Mouse (Mus musculus): Measurements from ENCODE around the gene 4930512M02Rik. TPM values are rescaled to one million over a fixed set of nuclear protein-coding genes. Genes with fewer than 3 reads are reported as not detected.
"Not testable (repeated sequence)": the region's sequence is repeated elsewhere in the genome, so short reads cannot be mapped to it uniquely, and the experiment has no call there.

The 4930512M02Rik gene
- polyA plus RNA-seq (2014; fragmentation: Nextera tagmentation; extraction: Ambion mirVana), result not detected in 2 replicates

DNA sequence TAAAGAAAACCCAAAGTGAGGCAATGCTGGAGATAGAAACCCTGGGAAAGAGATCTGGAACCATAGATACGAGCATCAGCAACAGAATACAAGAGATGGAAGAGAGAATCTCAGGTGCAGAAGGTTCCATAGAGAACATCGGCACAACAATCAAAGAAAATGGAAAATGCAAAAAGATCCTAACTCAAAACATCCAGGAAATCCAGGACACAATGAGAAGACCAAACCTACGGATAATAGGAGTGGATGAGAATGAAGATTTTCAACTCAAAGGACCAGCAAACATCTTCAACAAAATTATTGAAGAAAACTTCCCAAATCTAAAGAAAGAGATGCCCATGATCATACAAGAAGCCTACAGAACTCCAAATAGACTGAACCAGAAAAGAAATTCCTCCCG, at the start of gene 4930512M02Rik:
Gene 4930512M02Rik, minus strand, starts transcription at position 101 of the 400 bp plus-strand sequence.
- not testable (repeated sequence) for H3K4me2 ChIP-seq (replicated peaks); H3K36me3 ChIP-seq (replicated peaks; ENCODE audit: control insufficient read depth, insufficient read depth); H3K4me1 ChIP-seq (replicated peaks; ENCODE audit: control insufficient read depth, insufficient read depth, low read length); H3K9me3 ChIP-seq (ENCODE audit: control insufficient read depth, low read length); H3K27ac ChIP-seq; H3K4me3 ChIP-seq (replicated peaks; ENCODE audit: low read length); H3K27me3 ChIP-seq (ENCODE audit: control insufficient read depth, insufficient read depth, low read length); ATAC-seq (ENCODE audit: low FRiP score); H3K9ac ChIP-seq; DNase-seq (ENCODE audit: low spot score)
- WGBS, result 95% methylated on average over 1 of the region's 4 CpGs

DNA sequence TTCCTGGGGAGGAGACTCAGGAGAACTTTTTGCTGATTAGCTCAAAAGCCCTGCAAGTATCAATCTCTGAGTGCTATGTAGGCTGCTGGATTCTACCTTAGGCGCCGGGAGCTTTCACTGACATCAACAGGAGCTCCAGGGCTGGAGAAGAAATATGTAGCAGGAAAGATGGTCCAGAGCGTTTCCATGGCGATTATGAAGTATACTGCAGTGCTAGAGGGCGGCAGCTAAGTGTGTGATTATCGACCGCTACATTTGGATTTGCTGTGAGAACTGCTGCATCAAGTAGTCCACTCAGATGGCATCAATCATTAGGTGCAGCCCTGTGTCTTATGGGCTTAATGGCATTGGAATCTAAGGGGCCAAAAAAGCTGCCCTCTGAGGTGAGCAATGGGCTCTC, 49.5 kb upstream of the 4930512M02Rik start:
- ATAC-seq (ENCODE audit: low FRiP score) (no peak), DNase-seq (ENCODE audit: low spot score) (no peak)
- H3K27me3 ChIP-seq (ENCODE audit: control insufficient read depth, insufficient read depth, low read length), result no peaks in the 10 kb centered on the region
- no peak overlapping the region for H3K4me3 ChIP-seq (replicated peaks; ENCODE audit: low read length)
- no peak overlapping the region for H3K9ac ChIP-seq
- H3K4me1 ChIP-seq (replicated peaks; ENCODE audit: control insufficient read depth, insufficient read depth, low read length), result no peaks in the 10 kb centered on the region
- H3K4me2 ChIP-seq (replicated peaks), result no peak overlapping the region
- 81% methylated on average over 7 of the region's 7 CpGs for WGBS
- H3K9me3 ChIP-seq (ENCODE audit: control insufficient read depth, low read length), result no peaks in the 10 kb centered on the region
- no peak overlapping the region for H3K27ac ChIP-seq
- H3K36me3 ChIP-seq (replicated peaks; ENCODE audit: control insufficient read depth, insufficient read depth), result no peaks in the 10 kb centered on the region

DNA sequence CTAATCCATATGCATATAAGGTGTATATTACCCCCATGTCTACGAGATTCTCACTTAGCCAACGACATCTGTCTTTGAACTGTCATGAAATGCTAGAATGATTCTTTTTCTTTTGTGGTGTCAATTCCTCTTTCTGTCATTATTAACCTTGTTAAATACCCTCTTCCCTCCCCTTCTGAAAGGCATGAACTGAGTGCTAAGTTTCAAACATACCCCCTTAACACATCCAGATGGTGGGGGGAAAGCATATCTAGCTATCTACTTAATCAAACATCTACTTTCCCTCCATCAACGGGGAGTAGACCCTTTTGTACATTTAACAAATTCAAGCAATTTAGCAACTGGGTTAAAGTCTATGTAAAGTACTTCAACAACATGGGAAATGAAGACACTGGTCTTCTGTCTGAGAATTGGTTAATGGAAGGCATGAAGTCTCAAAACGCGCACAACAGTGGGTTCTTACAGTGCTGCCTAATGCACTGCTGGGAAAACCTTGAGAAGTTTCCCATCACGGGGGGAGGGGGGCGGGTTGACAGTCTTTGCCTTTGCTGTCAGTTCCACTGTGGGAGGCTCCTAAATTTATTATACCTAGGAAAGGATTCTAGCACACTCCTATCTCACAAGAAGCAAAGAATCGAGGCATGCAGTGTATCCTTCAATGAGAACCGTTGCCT, 48.6 kb upstream of the 4930512M02Rik start:
- ATAC-seq (ENCODE audit: low FRiP score), result no peak
- WGBS, result 88% methylated on average over 9 of the region's 9 CpGs
- DNase-seq (ENCODE audit: low spot score), result no peak

DNA sequence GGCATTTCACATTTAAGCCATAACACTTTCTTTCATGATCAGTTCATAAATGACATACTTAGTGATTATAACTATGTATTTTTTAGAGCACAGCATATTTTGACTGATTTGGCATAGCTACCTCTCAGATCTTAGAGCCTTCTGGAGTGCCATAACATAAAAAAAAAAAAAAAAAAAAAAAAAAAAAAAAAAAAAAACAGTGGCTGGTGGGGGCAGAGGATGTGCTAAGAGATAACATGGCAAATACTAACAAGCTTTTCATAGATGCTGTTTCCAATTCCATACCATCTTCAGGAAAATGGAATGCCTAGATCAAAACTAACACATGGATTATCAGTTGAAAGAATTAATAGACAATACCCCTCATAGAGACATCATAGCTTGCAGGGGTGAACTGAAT, 47.4 kb upstream of the 4930512M02Rik start:
- H3K9ac ChIP-seq, result no peak overlapping the region
- H3K9me3 ChIP-seq (ENCODE audit: control insufficient read depth, low read length), result no peaks in the 10 kb centered on the region

More for the DNA sequence above, 48.6 kb upstream of the 4930512M02Rik start:
- Histone ChIP-seq H3K27me3 (ENCODE audit: control insufficient read depth, insufficient read depth, low read length) (no peaks in the 10 kb centered on the region), H3K4me1 (replicated peaks; ENCODE audit: control insufficient read depth, insufficient read depth, low read length) (no peaks in the 10 kb centered on the region), H3K36me3 (replicated peaks; ENCODE audit: control insufficient read depth, insufficient read depth) (no peaks in the 10 kb centered on the region), H3K9ac (no peak overlapping the region), H3K27ac (no peak overlapping the region), H3K4me3 (replicated peaks; ENCODE audit: low read length) (no peak overlapping the region), H3K4me2 (replicated peaks) (no peak overlapping the region), H3K9me3 (ENCODE audit: control insufficient read depth, low read length) (no peaks in the 10 kb centered on the region)

DNA sequence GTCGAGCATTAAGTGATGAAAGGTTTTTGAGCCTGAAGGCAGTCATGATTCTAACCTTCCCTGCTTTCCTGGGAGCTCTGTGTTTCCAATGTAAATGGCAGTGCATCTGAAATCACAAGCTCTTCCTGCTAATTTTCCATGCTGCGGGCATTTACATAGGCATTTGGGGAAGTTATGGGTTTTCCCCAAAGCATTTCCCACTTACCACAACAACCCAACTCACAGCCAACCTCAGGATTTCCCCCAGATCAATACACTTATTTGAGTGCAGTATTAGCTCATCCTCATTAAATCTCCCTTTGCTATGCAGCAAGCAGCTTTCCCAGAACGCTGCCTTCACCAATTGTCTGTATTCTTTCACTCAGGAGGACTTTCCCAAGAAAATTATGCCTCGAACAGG, 45.3 kb upstream of the 4930512M02Rik start:
- no peak for ATAC-seq (ENCODE audit: low FRiP score)
- H3K4me1 ChIP-seq (replicated peaks; ENCODE audit: control insufficient read depth, insufficient read depth, low read length), result no peaks in the 10 kb centered on the region
- no peaks in the 10 kb centered on the region for H3K36me3 ChIP-seq (replicated peaks; ENCODE audit: control insufficient read depth, insufficient read depth)
- H3K4me3 ChIP-seq (replicated peaks; ENCODE audit: low read length), result no peak overlapping the region
- no peaks in the 10 kb centered on the region for H3K27me3 ChIP-seq (ENCODE audit: control insufficient read depth, insufficient read depth, low read length)
- no peaks in the 10 kb centered on the region for H3K9me3 ChIP-seq (ENCODE audit: control insufficient read depth, low read length)
- no peak for DNase-seq (ENCODE audit: low spot score)
- no peak overlapping the region for H3K27ac ChIP-seq
- no peak overlapping the region for H3K9ac ChIP-seq
- no peak overlapping the region for H3K4me2 ChIP-seq (replicated peaks)
- WGBS, result 81% methylated on average over 4 of the region's 4 CpGs

More for the DNA sequence above, 47.4 kb upstream of the 4930512M02Rik start:
- H3K4me2 ChIP-seq (replicated peaks), result no peak overlapping the region
- H3K27me3 ChIP-seq (ENCODE audit: control insufficient read depth, insufficient read depth, low read length), result no peaks in the 10 kb centered on the region
- no peaks in the 10 kb centered on the region for H3K36me3 ChIP-seq (replicated peaks; ENCODE audit: control insufficient read depth, insufficient read depth)
- DNase-seq (ENCODE audit: low spot score) (no peak), ATAC-seq (ENCODE audit: low FRiP score) (no peak)
- H3K27ac ChIP-seq, result no peak overlapping the region
- no peak overlapping the region for H3K4me3 ChIP-seq (replicated peaks; ENCODE audit: low read length)
- H3K4me1 ChIP-seq (replicated peaks; ENCODE audit: control insufficient read depth, insufficient read depth, low read length), result no peaks in the 10 kb centered on the region

DNA sequence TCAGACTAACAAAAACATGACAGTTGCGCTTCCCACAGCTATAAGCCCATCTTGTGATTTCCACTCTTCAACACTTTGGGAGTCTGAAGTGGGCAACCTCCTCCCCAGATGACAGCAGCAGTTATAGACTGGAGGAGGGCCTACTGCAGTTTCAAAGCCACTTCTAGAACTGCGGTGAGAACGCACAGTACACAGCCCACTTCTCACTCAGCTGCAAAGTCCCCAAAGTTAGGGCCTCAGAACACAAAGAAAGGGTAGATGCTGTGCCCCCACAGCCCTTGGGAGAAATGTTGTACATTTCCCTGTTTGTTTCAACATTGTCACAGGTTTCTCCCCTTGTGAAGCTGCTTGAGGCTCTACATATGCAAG, 40.3 kb upstream of the 4930512M02Rik start:
- no peaks in the 10 kb centered on the region for H3K9me3 ChIP-seq (ENCODE audit: control insufficient read depth, low read length)
- 90% methylated on average over 3 of the region's 3 CpGs for WGBS

DNA sequence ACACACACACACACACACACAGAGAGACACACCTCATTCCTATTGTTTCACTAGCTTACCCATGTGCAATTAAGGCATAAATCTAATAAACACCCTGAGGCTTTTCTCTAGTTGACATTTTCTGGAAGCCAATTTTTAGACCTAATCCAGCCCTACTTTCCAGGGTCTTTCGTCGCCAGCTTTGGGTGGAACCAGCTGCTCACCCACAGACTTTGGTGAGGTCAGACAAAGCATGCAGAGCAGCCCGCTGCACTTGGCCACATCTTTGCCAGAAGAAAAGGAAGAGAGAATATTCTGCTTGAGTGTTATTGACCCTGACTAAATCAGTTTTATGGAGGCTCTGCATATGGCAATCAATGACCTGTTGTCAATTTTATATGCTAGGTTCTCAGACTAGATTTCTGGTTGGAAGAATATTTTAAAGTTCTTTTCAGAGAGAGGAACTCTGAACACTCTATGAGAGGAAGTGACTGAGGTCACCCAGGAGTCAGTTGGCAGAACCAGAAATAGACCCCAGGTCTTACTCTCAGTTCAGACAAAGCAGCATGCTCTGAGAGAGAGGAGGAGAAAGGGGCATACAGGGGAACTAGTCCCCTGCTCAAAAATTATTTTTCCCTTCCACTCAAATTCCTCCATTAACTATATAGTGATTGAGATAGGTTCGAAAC, 39.8 kb upstream of the 4930512M02Rik start:
- 87% methylated on average over 4 of the region's 4 CpGs for WGBS
- Histone ChIP-seq H3K27ac (no peak overlapping the region), H3K4me2 (replicated peaks) (no peak overlapping the region), H3K4me1 (replicated peaks; ENCODE audit: control insufficient read depth, insufficient read depth, low read length) (no peaks in the 10 kb centered on the region), H3K9ac (no peak overlapping the region), H3K27me3 (ENCODE audit: control insufficient read depth, insufficient read depth, low read length) (no peaks in the 10 kb centered on the region), H3K36me3 (replicated peaks; ENCODE audit: control insufficient read depth, insufficient read depth) (no peaks in the 10 kb centered on the region), H3K9me3 (ENCODE audit: control insufficient read depth, low read length) (no peaks in the 10 kb centered on the region), H3K4me3 (replicated peaks; ENCODE audit: low read length) (no peak overlapping the region)
- DNase-seq (ENCODE audit: low spot score) (no peak), ATAC-seq (ENCODE audit: low FRiP score) (no peak)

More for the DNA sequence above, 40.3 kb upstream of the 4930512M02Rik start:
- no peak overlapping the region for H3K9ac ChIP-seq
- no peaks in the 10 kb centered on the region for H3K36me3 ChIP-seq (replicated peaks; ENCODE audit: control insufficient read depth, insufficient read depth)
- no peaks in the 10 kb centered on the region for H3K4me1 ChIP-seq (replicated peaks; ENCODE audit: control insufficient read depth, insufficient read depth, low read length)
- ATAC-seq (ENCODE audit: low FRiP score), result no peak
- DNase-seq (ENCODE audit: low spot score), result no peak
- H3K27me3 ChIP-seq (ENCODE audit: control insufficient read depth, insufficient read depth, low read length), result no peaks in the 10 kb centered on the region
- no peak overlapping the region for H3K4me3 ChIP-seq (replicated peaks; ENCODE audit: low read length)
- no peak overlapping the region for H3K4me2 ChIP-seq (replicated peaks)
- H3K27ac ChIP-seq, result no peak overlapping the region

DNA sequence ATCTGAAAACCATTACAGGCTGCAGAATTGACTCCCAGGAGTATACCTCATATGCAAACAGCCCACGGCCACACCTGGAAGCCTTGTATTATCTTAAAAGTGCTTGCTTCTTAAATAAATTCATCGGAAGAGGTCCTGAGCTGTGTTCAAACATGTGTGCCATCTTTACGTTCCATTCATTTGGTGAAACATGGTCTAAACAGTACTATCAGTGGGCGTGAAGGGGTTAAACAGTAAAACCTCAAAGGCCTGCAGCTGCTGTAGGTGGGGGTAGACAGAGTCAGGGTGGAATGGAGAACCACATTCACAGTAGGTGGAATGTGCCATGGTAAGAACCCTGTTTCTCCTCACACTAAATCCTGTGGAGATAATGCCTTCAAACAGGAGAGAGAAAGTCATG, 33.0 kb upstream of the 4930512M02Rik start:
- H3K9me3 ChIP-seq (ENCODE audit: control insufficient read depth, low read length), result no peaks in the 10 kb centered on the region
- ATAC-seq (ENCODE audit: low FRiP score), result no peak
- no peak for DNase-seq (ENCODE audit: low spot score)
- H3K27ac ChIP-seq, result no peak overlapping the region
- WGBS, result 83% methylated on average over 4 of the region's 4 CpGs
- no peak overlapping the region for H3K4me2 ChIP-seq (replicated peaks)
- H3K9ac ChIP-seq, result no peak overlapping the region
- no peaks in the 10 kb centered on the region for H3K4me1 ChIP-seq (replicated peaks; ENCODE audit: control insufficient read depth, insufficient read depth, low read length)
- H3K27me3 ChIP-seq (ENCODE audit: control insufficient read depth, insufficient read depth, low read length), result no peaks in the 10 kb centered on the region
- H3K36me3 ChIP-seq (replicated peaks; ENCODE audit: control insufficient read depth, insufficient read depth), result no peaks in the 10 kb centered on the region
- no peak overlapping the region for H3K4me3 ChIP-seq (replicated peaks; ENCODE audit: low read length)

DNA sequence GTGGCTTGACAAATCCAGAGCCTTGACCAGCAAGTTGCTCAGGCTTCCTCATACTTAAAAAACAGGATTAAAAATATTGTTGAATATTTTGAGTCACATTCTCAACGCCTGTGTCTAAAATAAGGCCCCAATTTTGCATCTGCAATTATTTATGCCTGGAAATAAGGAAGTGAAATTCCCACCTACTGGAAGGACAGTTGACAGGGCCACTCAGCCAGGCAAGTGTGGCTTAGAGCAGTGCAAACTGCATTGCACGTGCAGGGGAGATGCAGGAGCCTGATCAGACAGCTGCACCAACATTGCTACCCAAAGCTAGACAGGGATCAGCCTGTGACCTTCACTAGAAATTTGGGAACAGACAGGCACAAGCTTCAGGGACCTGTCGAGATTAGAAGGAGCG, 31.2 kb upstream of the 4930512M02Rik start:
- no peaks in the 10 kb centered on the region for H3K36me3 ChIP-seq (replicated peaks; ENCODE audit: control insufficient read depth, insufficient read depth)
- no peak overlapping the region for H3K27ac ChIP-seq
- no peaks in the 10 kb centered on the region for H3K9me3 ChIP-seq (ENCODE audit: control insufficient read depth, low read length)
- H3K27me3 ChIP-seq (ENCODE audit: control insufficient read depth, insufficient read depth, low read length), result no peaks in the 10 kb centered on the region
- no peak overlapping the region for H3K4me2 ChIP-seq (replicated peaks)
- DNase-seq (ENCODE audit: low spot score) (no peak), ATAC-seq (ENCODE audit: low FRiP score) (no peak)
- H3K4me3 ChIP-seq (replicated peaks; ENCODE audit: low read length), result no peak overlapping the region
- no peaks in the 10 kb centered on the region for H3K4me1 ChIP-seq (replicated peaks; ENCODE audit: control insufficient read depth, insufficient read depth, low read length)
- 73% methylated on average over 4 of the region's 4 CpGs for WGBS
- H3K9ac ChIP-seq, result no peak overlapping the region
